Mouse (Mus musculus): ENCODE results near the gene Ccdc96.

The Ccdc96 gene

DNA sequence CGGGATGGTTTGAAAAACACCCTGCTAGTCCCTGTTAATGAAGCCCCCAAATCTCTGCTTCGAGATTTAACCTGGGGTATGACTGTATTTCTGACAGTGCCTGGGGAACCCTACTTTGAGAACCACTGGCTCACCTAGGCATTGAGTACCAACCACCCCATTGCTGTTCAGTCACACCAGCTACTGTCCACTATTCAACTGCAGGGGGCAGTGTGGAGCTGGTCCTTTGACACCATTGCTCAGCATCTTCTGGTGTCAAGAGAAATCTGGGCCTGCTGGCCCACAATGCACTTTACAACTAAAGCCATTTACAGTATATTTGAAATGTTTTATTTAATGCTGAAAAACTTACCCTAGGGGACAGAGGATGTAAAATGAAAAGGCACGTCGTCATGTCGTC is 10.1 kb upstream of the Ccdc96 start:
- DNase-seq (ENCODE audit: low spot score), result peak; percentile 80

DNA sequence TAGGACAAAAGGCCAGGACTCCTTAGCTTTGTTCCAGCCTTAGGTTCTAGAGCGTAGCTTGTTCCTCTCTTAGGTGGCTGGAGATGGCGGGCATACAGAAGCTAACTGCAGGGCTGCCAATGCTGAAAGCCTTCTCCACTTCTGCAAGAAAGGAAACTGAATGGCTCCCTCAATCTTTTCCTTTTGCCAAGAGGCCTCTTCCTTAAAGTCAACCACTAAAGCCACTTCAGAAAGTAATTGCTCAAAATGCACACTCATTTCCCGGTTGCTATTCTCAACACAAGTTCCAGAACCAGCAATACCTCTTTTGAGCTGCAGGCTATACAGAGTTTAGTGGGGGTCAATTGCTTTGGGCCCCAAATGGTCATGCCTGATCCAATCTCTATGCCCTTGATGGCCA is 6.9 kb upstream of the Ccdc96 start:
- DNase-seq (ENCODE audit: low spot score), result no peak

DNA sequence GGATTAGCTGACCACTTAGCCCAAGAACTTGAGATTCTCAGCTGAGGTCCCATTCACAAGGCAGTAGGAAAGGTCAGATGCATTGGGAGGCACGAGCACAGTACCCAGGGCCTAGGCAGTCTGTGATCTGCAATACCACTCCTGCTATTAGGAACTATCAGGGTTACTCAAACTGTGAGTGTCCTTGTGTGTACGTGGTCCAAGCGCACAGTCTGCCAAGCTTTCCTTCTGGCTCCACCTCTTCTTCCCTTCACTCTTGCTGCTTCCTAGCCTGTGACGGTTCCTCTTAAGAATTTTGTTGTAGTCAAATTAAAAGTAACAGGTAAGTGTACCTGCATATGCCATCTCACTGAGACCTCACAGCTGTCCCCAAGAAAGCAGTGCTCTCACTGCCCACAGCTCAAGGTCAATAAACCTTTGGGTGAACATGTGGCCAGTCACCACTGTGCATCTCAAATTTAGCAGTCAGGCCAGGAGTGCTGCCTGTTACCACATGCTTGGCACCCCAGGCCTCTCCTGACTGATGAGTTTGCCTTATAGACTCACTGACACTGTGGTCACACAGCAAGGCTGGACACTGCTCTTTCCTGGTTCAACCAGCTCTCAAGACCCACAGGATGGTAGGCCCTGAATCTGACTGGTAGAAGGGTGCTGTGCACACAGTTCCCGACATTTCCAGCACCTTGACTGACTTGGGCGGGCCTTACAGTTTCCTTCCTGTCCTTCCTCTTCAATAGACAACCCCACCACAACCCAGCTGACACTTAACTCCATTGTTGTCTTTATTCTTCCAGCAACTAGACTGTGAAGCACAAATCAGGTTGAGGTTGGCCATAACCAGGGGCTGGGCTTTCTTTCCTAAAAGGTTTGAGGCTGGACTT is 5.6 kb upstream of the Ccdc96 start:
- no peak for DNase-seq (ENCODE audit: low spot score)

DNA sequence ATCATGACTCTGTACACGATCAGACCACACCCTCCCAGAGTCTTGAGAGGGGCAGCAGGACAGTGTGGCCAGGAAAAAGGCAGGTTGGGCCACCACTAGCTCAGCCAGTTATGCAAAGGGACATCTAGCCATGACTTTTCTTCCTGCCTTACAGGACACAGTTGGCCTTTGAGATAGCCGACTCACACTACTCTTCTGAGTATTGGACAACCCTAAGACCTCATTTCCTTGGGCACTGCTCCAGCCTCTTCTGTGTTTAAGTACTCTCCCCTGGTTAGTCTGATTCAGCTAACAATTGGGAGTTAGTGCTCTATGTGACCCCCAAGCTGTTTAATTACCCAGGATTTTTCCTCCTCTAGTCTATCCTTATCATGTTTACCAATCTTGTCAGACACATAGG is 4.7 kb upstream of the Ccdc96 start:
- no peak for DNase-seq (ENCODE audit: low spot score)

DNA sequence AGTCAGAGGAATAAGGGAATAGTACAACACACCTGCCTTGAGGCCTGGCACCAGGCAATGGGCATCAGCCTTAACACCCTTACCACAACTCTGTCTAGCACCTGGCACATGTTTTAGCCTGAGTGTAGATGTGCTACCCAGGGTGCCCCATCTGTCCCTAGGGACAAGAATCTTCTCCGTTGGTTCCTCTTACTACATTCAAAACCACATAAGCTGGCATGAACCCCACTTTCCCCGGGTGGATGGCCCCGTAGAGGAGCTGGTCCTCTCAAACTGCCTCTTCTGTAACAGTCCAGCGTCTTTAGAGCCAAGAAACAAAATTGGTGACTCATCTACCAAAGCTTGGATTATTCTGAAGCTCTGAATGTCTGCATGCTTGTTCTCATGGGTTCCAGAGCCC is 4.0 kb upstream of the Ccdc96 start:
- no peak for DNase-seq (ENCODE audit: low spot score)

DNA sequence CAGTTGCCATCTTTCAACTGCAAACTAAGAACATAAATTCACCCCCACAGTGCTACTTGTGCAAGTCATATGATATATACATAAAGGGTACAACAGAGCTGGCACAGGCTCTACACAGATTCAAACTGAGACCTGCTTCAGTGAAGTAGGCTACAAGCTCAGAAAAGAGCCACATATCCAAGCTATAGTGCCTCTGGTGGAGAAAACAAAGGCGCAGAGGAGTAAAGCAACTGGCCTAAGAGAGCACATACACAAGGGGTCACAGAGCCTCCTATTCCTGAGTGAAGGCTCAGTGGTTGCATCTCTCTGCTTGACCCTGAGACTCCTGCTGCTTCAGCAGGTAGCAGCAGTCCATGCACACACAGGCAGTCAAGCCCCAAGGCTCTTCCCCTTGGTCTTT is 3.3 kb upstream of the Ccdc96 start:
- DNase-seq (ENCODE audit: low spot score), result no peak

DNA sequence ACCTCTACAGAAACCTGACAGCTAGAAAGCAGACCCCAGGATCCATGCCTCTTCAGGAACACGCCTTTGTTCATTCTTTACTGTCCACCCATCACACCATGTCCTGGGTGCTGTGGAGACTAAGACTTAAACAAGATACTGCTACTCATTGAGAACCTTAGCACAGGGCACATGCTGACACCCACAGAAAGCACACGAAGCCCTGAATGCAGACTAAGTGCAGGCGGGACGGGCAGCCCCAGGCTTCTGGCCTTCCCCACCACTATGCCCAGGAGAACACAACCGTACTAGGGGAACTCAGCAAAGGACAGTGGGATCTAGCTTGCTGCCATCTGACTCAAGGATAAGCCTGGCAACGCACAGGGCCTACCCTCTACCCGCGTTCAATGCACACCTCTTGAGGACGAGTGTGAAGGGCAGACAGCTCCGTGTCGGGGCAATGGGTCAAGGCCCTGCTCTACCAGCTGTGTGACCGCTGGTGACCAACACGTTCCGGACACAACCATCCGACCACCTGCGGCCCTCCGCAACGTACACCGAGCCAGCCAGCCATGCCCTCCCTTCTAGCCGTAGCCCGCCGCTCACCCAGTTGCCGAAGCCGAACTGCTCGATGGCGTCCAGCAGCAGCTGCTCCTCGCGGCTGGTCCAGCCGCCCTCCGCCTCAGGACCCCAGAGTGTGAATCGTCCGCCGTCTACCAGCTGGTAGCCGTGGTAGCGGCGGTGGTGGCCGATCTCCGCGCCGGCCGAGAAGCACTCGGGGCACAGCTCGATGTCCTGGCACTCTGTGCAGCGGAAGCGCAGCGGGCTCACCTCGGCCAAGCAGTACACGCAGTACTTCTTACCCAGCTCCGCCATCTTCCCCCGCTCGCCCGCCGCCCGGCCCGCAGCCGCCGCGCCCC is 936 bp upstream of the Ccdc96 start:
- peak; percentile 71 for DNase-seq (ENCODE audit: low spot score)

DNA sequence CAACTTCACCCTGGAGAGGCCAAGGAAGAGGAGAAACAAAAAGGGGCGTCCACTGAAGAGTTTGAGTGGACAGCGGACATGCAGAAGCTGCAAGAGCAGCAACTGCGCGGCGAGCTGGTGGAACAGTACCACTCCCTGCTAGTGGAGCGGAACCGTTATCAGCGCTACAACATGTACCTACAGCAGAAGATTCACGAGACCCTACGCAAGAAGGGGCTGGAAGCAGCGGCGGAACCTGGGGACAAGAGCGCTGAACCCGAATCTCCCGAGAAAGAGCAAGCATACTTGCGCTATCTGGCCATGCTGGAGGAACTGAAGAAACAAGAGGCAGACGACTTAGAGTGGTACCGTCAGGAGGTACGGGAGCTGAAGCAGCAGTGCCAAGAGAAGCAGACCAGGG is 918 bp downstream of the Ccdc96 start:
- DNase-seq (ENCODE audit: low spot score), result no peak

DNA sequence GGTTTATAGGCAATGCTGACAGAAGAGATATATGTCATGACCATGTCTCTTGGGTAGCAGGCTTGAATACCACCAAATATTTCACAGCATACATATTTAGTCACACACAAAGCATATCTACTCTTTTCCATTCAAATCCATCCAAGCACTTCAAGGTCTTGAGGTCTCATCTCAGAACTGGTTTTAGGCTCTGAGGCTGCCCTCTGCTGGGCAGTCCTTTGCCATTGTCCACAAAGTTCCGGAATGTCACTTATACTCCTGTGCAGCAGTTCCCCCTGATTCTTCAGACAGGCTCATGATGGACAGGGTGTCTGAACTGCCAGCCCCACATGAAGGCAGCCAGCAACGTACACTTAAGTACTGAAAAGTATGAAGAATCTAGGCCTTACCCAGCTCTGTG is 4.8 kb downstream of the Ccdc96 start:
- DNase-seq (ENCODE audit: low spot score), result peak; percentile 63

DNA sequence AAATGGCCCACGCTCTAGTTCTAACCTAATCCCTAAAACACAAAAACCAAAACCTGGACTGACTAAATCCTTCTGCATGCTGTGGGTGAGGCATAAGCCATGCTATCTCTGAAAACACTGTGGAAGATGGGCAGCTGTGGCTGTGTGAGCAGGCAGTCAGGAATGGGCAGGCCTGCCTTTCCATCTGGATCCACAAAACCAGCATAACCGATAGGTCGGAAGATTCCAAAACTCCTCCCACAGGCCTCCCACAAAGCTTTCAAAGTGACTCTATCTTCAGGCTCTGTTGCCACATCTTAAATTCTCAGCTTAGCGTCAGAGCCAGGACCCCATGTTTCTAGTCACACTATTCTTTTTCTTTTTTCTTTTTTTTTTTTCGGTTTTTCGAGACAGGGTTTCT is 9.5 kb downstream of the Ccdc96 start:
- DNase-seq (ENCODE audit: low spot score), result no peak

DNA sequence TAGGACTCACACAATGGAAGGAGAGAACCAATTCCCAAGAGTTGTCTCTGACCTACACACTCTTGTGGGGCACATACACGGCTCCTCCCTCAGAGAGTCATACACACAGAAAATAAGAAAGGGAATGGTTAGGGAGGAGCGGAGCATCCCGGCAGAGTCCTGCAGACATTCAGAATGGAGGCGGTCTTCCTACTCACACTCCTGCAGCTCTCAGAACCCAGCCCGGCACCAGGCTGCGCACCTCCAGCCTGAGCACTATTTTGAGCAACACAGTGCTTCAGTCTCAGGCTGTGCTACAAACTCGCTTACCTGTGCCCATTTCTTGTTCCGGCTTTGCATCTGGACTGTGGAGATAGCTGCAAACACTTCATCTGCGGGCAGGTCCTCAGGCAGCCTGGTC is 10.3 kb downstream of the Ccdc96 start:
- DNase-seq (ENCODE audit: low spot score), result no peak

DNA sequence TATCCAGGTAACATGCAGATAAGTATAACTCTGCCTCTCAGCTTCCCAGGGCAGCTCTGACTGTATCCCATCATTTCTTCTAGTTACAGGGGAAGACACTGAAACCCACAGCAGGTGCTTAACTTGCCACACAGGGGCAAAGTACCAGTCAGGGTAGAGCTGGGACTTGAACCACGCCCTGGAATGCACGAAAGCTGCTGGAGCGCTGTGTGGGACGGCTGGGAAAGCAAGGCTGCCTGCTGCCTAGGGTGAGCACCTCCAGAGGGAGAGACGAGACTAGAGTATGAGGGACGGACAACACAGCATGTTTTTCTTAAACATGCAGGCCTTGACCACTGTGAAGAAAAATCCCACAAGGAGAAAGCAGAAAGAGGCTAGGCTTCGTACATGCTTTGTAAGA is 20.8 kb downstream of the Ccdc96 start:
- no peak for DNase-seq (ENCODE audit: low spot score)

DNA sequence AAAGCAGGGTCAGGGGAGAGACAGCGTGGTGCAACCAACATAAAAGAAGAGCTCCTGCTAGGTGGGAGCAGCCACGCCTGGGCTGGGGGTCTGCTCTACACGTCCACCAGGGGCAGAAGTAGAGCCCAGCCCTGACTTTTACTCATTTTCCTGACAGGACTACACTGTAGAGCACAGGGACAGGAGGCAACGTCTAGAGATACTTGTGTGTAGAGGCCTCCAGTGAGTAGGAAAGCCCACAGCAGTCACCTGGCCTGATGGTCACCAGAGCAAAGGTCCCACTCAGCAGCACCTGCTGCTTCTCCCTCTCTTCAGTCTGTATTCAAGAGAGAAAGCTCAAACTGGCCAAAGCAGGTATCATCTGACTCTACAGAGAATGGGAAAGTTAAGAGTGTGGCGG is 21.3 kb downstream of the Ccdc96 start:
- DNase-seq (ENCODE audit: low spot score), result no peak

DNA sequence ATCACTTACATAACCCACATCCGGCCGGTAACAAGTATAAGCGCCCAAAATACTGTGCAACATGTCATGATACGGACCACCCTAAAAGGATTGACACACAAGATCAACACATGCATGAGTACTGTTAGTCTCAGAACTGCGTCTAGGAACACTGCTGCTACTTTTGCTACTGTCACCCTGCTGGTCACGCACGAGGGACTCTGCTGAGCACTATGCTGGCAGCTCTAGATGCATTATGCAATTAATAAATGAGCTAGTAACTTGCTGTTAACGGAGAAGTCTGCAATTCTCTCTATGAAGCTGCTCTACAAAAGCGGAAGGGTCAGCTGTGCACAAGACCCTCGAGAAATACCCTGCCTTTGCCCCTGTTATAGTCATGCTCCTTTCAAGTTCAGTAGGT is 24.0 kb downstream of the Ccdc96 start:
- DNase-seq (ENCODE audit: low spot score), result no peak

DNA sequence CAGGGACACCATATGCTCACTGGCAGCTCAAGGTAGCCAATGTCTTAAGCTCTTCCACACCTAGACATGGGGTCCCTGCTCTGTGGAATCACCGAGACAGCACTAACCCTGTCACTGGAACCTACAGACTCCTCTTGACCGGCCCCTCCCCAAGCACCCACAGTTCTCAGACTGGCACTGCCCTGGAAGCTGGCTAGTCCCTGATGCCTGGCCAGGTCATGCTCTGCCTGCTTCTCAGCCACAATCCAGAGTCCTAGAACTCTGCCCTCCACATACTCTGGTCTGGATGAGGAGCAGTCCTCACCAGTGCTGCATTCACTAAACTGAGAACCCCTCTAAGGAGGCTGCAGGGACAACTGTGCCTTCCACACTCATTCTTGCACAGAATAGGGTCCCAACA is 26.6 kb downstream of the Ccdc96 start:
- no peak for DNase-seq (ENCODE audit: low spot score)

DNA sequence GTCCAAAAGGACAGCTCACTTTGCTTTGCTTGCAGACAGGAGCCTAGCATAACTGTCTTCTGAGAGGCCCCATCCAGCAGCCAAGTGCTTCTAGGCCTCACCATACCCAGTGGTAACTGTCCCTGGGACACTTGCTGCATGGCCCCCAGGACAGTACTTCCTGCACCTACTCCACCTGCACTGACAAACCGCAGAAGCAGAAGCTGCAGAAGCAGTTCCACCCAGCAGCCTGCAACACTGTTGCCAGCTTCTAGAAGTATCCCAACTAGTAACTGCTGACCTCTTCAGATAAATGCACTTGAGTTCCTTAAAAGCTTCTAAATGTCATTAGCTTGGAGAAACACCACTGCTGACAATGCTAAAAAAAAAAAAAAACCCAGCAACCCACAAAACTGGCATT is 30.7 kb downstream of the Ccdc96 start:
- no peak for DNase-seq (ENCODE audit: low spot score)

DNA sequence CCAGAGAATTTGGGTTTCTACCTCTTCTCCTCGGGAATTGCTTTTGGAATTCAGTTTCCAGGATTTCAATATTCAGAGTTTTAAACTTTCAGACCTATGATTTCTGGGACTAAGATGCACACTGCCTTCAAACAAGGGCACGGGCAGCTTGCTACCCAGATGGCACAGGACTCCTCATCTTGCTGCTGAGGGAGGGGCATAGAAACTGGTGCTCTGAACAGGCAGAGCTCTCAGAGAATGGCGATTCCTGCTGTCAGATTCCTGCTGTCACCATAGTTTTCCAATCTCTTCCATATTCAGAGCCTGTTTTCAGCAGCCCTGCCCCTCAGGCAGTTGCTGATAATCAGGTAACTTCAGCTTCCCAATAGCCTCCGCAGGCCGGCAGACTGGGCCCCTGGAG is 31.2 kb downstream of the Ccdc96 start:
- no peak for DNase-seq (ENCODE audit: low spot score)

DNA sequence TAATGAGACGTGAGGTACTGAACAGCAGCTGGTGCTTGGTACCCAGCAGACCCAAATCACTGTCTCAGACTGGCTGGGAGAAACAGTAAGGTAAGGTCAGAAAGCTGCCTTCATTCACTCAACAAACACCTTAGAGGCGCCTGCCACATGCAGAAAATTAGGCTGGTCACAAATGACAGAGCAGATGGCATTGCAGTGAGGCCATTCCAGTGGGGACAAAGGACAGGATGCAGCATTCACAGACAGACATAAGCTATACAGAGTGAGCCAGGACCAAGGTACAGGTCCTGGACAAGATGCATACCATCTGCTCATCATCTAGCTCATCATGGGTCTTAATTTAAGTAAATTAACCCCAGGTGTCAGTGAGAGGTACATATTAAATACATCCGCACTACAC is 33.2 kb downstream of the Ccdc96 start:
- no peak for DNase-seq (ENCODE audit: low spot score)

DNA sequence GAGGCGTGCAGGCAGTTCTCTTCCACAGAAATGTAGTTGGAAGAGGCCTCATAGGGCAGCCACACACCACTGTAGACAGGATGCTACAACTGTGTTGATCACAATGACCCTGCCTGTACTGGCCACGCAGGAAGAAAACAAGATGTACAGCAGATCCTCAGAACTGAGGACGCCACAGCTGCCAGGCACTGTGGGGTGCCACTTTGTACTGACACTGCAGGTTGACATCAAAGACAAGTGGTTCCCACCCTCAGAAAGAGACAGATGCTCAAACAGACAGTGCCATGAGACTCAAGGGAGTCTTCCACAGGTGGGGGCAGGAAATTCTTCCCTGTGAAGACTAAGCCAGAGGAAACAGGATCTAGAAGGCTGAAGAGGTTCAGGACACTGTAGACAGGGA is 35.4 kb downstream of the Ccdc96 start:
- no peak for DNase-seq (ENCODE audit: low spot score)

DNA sequence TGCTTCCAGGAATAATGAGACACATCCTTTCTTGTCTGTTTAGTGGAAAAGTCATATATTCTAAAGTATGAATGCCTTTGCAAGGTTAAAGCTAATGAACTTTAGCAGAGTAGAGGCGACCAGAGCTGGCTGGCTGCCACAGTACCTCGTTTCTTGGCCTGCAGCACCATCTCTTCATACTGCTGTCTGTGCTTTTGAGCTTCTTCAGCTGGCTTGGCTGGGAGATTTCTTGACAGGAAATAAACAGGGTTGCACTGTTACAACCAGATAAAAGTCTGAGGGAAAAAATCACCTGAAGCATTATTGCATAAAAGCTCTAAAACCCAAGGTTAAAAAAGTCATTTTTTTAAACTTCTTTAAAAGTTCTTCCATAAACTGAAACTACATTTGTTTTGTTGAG is 38.4 kb downstream of the Ccdc96 start:
- DNase-seq (ENCODE audit: low spot score), result no peak

DNA sequence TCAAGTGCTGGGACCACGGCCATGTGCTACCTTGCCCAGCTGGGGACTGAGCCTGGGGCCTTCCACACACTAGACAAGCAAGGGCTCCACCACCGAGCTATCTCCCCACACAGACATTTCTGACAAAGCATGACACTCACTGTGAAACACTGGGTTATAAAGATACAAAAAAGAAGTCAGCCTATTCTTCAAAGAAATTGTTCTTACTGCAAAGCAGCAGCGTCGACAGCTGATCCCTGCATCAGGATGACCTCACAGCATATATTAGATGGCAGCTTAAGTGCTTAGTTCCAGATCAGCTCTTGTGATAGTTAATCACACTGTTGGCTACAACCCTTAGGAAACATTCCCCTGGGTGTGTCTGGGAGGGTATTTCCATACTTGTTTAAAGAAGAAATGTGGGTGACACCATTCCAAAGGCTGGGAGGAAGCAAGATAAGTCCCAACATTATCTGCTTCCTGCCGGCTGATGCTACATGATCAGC is 38.9 kb downstream of the Ccdc96 start:
- DNase-seq (ENCODE audit: low spot score), result no peak

DNA sequence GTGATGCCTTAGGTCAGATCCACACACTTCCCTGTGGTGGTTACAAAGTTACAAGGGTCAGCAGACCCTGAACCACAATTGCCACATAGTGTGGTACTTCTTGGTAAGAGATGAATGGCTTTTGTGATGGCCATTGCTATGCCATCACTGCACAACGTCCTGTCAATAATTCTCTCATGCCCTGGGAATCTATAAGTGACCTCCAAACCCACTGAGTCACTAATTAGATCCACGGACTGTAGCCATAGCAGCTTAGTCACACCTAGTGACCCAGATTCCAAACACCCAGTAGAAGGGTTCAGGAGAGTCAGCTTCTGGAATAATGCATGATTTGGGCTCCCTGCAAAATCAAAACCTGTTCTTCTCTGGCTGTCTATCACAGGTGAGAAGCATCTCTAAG is 40.8 kb downstream of the Ccdc96 start:
- DNase-seq (ENCODE audit: low spot score), result no peak

DNA sequence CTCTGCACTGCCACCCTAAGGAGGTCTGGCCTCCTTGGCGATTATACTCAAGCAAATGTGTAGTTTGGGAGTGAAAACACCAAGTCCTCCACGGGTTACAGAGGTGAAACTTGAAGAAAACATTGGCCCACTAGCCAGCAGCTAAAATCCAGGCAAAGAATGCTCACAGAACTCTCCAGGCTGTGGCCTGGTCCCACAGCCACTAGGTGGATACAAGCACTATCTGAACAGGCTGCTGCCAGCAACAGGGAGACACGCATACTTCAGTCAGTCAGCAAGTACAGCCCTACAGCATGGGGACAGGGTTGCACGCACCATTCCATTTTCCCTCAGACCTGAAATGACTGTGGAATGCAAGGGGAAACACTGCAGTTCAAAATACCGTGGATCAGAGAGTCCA is 41.9 kb downstream of the Ccdc96 start:
- DNase-seq (ENCODE audit: low spot score), result no peak

All from testis, postnatal 10 days (tissue).